Mouse (Mus musculus): Measurements from ENCODE around the gene Lingo3. TPM values are rescaled to one million over a fixed set of nuclear protein-coding genes. Genes with fewer than 3 reads are reported as not detected.

Gene Lingo3
- polyA plus RNA-seq, 1 experiment from 2014 or later, result 0.66 TPM

DNA sequence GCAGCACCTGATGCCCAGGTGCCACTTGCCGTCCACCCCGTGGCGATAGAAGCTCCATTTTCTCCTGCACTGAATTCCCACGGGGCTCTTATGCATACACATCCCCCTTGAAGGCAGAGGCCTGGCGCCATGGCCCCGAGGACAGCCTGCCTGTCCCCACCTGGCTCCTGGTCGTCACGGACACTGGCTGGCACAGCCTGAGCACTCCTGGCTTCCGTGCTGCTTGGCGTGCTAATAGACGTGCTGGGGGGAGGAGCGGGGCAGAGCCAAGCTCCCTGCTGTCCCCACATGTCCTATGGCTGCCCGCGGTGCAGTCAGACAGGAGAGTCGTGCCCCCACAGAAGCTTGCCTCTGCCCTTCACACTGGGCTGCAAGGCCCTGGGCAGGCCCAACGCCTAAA lies 20.6 kb upstream of the Lingo3 start:
- WGBS, result 91% methylated on average over 16 of the region's 16 CpGs
- peaks cover 43% of the 10 kb centered on the region for H3K36me3 ChIP-seq (ENCODE audit: insufficient read depth, low read length)
- no peak for ATAC-seq (ENCODE audit: low FRiP score, low TSS enrichment)

DNA sequence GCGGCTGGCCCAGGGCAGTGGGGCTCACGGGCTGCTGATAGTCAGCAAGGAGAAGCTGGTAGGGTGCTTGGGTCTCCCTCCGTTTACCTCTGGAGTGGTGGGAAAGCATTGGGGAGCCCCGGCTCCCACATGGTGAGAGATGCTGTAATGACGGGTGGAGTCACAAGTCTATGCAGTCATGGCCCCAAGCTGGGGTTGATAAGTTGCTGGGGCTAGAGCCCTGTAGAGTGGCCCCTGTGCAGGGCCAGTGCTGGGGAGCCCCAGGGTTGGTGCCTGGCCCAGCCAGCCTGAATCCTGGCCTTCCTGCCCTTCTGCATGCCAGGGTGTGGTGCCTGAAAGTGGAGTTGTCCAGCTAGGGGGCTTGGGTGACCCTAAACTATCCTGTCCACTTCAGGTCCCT lies 18.5 kb upstream of the Lingo3 start:
- 91% methylated on average over 5 of the region's 5 CpGs for WGBS
- Histone ChIP-seq H3K27me3 (ENCODE audit: insufficient read depth, low read length) (no peaks in the 10 kb centered on the region), H3K4me2 (replicated peaks; ENCODE audit: low read depth, low read length) (no peak overlapping the region), H3K27ac (ENCODE audit: low read length) (no peak overlapping the region), H3K9me3 (ENCODE audit: low read length) (no peaks in the 10 kb centered on the region), H3K36me3 (ENCODE audit: insufficient read depth, low read length) (peaks cover 34% of the 10 kb centered on the region), H3K4me1 (ENCODE audit: insufficient read depth, low read length) (no peaks in the 10 kb centered on the region), H3K4me3 (ENCODE audit: low read length) (no peak overlapping the region), H3K9ac (replicated peaks; ENCODE audit: low read length) (no peak overlapping the region)
- ATAC-seq (ENCODE audit: low FRiP score, low TSS enrichment), result no peak

More for the DNA sequence above, 20.6 kb upstream of the Lingo3 start:
- no peak overlapping the region for H3K4me2 ChIP-seq (replicated peaks; ENCODE audit: low read depth, low read length)
- no peaks in the 10 kb centered on the region for H3K9me3 ChIP-seq (ENCODE audit: low read length)
- H3K4me1 ChIP-seq (ENCODE audit: insufficient read depth, low read length), result no peaks in the 10 kb centered on the region
- H3K27me3 ChIP-seq (ENCODE audit: insufficient read depth, low read length), result no peaks in the 10 kb centered on the region
- no peak overlapping the region for H3K27ac ChIP-seq (ENCODE audit: low read length)
- no peak overlapping the region for H3K9ac ChIP-seq (replicated peaks; ENCODE audit: low read length)
- H3K4me3 ChIP-seq (ENCODE audit: low read length), result no peak overlapping the region

DNA sequence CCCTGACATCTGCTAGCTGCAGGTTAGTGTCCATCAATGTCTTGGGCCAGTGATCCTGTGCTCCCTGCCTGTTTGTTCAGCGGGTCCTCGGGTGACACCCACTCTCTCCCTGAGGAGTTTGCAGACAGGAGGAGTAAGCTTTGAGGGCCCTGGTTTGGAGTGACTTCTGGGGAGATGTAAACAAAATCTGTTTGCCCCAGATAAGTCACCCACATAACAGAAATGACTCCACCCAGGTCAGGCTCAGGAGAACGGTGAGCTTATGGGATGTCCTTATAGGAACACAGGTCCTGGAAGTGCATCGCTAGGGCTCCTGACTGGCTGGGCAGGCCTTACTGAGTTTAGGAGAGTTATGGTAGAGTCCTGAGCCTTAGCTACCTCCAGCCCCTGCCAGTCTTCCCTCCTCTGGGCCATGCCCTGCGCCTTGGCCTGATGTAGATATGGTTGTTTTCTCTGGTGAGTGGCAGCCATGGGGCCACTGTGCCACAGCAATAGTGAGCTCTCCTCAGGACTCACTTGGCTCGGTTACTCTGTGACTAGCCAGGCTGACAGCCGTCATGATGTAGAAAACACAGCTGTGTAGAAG lies 14.6 kb upstream of the Lingo3 start:
- no peak overlapping the region for H3K4me3 ChIP-seq (ENCODE audit: low read length)
- H3K9ac ChIP-seq (replicated peaks; ENCODE audit: low read length), result no peak overlapping the region
- 71% methylated on average over 7 of the region's 7 CpGs for WGBS
- peaks cover 10% of the 10 kb centered on the region; the same call in 1 of the 2 replicates for H3K36me3 ChIP-seq (ENCODE audit: insufficient read depth, low read length)
- no peak overlapping the region for H3K27ac ChIP-seq (ENCODE audit: low read length)
- no peaks in the 10 kb centered on the region for H3K9me3 ChIP-seq (ENCODE audit: low read length)
- peaks cover 22% of the 10 kb centered on the region for H3K4me1 ChIP-seq (ENCODE audit: insufficient read depth, low read length)
- no peaks in the 10 kb centered on the region for H3K27me3 ChIP-seq (ENCODE audit: insufficient read depth, low read length)
- ATAC-seq (ENCODE audit: low FRiP score, low TSS enrichment), result no peak
- no peak overlapping the region for H3K4me2 ChIP-seq (replicated peaks; ENCODE audit: low read depth, low read length)

DNA sequence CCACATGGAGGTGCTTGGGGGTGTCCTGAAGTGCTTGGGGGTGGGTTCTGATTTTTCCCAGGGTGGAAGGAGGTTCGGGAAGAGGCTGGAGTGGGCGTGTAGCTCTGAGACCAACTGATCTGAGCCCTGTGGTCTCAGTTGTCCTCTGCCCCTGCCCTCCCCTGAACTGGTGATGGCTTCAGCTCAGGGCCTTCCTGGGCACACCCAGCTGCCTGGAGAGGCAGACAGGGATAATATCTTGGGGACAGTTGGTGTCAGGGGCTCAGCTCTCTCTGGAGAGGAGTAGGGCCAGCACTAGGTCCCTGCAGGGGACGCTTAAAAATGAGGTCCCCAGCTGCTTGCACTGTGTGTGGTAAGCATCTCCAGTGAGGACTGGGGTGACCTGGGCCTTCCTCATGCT lies 14.0 kb upstream of the Lingo3 start:
- ATAC-seq (ENCODE audit: low FRiP score, low TSS enrichment), result no peak
- Histone ChIP-seq H3K9ac (replicated peaks; ENCODE audit: low read length) (peak overlapping the region; percentile 32; the same call in 1 of the 2 replicates), H3K4me3 (ENCODE audit: low read length) (no peak overlapping the region), H3K9me3 (ENCODE audit: low read length) (no peaks in the 10 kb centered on the region), H3K36me3 (ENCODE audit: insufficient read depth, low read length) (peaks cover 8% of the 10 kb centered on the region; the same call in 1 of the 2 replicates), H3K27ac (ENCODE audit: low read length) (no peak overlapping the region), H3K27me3 (ENCODE audit: insufficient read depth, low read length) (no peaks in the 10 kb centered on the region), H3K4me1 (ENCODE audit: insufficient read depth, low read length) (peaks cover 22% of the 10 kb centered on the region), H3K4me2 (replicated peaks; ENCODE audit: low read depth, low read length) (no peak overlapping the region)
- WGBS, result 73% methylated on average over 3 of the region's 3 CpGs

DNA sequence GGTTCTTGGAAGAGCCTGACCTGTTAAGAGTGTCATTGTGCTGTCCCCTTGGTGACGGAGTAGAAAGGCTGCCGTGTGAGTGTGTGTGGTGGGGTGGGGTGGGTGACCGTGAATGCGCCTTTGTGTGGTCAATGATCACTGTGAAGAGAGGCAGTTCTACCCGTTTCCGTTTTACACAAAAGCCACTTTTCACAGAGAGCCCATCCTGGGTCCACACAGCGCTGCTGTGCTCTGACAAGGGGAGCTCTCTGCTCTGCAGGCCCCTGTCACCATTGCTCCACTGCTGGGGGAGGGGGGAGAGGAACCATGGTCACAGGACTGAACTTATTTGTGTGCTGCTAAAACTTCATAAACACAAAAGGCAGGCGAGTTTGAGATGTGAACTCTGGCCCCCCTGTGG lies 13.5 kb upstream of the Lingo3 start:
- Histone ChIP-seq H3K36me3 (ENCODE audit: insufficient read depth, low read length) (peaks cover 9% of the 10 kb centered on the region; the same call in 1 of the 2 replicates), H3K27ac (ENCODE audit: low read length) (no peak overlapping the region), H3K27me3 (ENCODE audit: insufficient read depth, low read length) (no peaks in the 10 kb centered on the region), H3K4me3 (ENCODE audit: low read length) (no peak overlapping the region), H3K9ac (replicated peaks; ENCODE audit: low read length) (peak overlapping the region; percentile 32; the same call in 1 of the 2 replicates), H3K4me2 (replicated peaks; ENCODE audit: low read depth, low read length) (no peak overlapping the region), H3K9me3 (ENCODE audit: low read length) (no peaks in the 10 kb centered on the region), H3K4me1 (ENCODE audit: insufficient read depth, low read length) (peaks cover 22% of the 10 kb centered on the region)
- WGBS, result 67% methylated on average over 8 of the region's 8 CpGs
- ATAC-seq (ENCODE audit: low FRiP score, low TSS enrichment), result no peak

DNA sequence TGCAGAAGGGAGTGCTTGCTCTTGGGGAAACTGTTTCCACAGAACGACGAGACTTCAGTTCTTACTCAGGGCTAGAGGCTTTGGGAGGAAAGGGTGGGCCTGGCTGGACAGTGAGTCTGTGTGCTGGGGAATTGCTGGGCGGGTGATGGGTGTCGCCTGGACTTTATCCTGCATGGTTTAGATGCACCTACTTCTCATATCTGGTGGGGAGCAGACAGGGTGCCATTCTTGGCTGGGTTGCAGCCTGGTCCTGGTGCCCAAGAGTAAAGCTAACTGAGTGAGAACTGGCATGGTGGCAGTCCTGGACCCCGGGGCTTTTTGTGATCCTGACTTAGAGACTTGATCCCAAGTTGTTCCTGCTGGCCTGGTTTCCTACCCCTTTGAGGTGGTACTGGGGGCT lies 13.1 kb upstream of the Lingo3 start:
- no peak overlapping the region for H3K4me3 ChIP-seq (ENCODE audit: low read length)
- H3K27me3 ChIP-seq (ENCODE audit: insufficient read depth, low read length), result no peaks in the 10 kb centered on the region
- WGBS, result 83% methylated on average over 5 of the region's 5 CpGs
- peaks cover 13% of the 10 kb centered on the region; the same call in 1 of the 2 replicates for H3K36me3 ChIP-seq (ENCODE audit: insufficient read depth, low read length)
- no peaks in the 10 kb centered on the region for H3K9me3 ChIP-seq (ENCODE audit: low read length)
- H3K27ac ChIP-seq (ENCODE audit: low read length), result no peak overlapping the region
- no peak for ATAC-seq (ENCODE audit: low FRiP score, low TSS enrichment)
- H3K9ac ChIP-seq (replicated peaks; ENCODE audit: low read length), result no peak overlapping the region; the same call in 1 of the 2 replicates
- H3K4me2 ChIP-seq (replicated peaks; ENCODE audit: low read depth, low read length), result no peak overlapping the region
- H3K4me1 ChIP-seq (ENCODE audit: insufficient read depth, low read length), result peaks cover 22% of the 10 kb centered on the region

DNA sequence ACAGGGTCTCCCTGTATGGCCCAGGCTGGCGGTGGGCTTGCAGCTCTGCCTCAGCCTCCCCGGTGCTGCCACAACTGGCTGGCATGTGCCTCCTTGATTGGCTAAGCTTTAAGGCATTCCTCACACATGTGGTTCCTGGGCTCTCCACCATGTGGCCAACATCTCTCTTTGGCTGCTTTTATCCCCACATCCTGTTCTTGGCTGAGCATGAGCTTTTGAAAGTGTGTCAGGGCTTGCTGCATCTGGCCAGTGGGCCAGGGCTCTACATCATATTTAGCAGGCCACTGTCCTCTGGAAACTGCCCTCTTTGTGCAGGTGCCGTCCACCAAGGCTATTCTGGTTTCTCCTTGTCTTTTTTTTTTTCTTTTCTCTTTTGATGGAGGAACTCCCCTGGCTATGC lies 12.4 kb upstream of the Lingo3 start:
- H3K4me1 ChIP-seq (ENCODE audit: insufficient read depth, low read length), result peaks cover 22% of the 10 kb centered on the region
- no peak overlapping the region; the same call in 1 of the 2 replicates for H3K4me3 ChIP-seq (ENCODE audit: low read length)
- H3K9ac ChIP-seq (replicated peaks; ENCODE audit: low read length), result peak overlapping the region; percentile 94; the same call in 1 of the 2 replicates
- no peak overlapping the region for H3K27ac ChIP-seq (ENCODE audit: low read length)
- WGBS, result 59% methylated on average over 3 of the region's 3 CpGs
- peak overlapping the region; percentile 99 for H3K4me2 ChIP-seq (replicated peaks; ENCODE audit: low read depth, low read length)
- H3K27me3 ChIP-seq (ENCODE audit: insufficient read depth, low read length), result no peaks in the 10 kb centered on the region
- H3K36me3 ChIP-seq (ENCODE audit: insufficient read depth, low read length), result peaks cover 17% of the 10 kb centered on the region; the same call in 1 of the 2 replicates
- no peak for ATAC-seq (ENCODE audit: low FRiP score, low TSS enrichment)
- no peaks in the 10 kb centered on the region for H3K9me3 ChIP-seq (ENCODE audit: low read length)

DNA sequence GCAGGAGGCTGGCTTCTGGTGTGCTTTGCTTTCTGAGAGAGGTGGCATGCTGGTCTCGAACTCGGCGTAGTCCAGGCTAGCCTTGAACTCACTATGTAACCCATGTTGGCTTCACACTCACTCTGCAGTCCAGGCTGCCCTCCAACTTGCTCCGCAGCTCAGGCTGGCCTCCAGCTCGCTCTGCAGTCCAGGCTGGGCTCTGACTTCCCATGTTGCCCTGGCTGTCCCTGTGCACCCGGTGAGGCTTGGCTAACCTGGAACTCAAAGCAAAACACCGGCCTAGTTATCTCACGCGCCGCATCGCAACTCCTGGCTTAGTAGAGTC lies 11.9 kb upstream of the Lingo3 start:
- Histone ChIP-seq H3K27me3 (ENCODE audit: insufficient read depth, low read length) (no peaks in the 10 kb centered on the region), H3K9me3 (ENCODE audit: low read length) (no peaks in the 10 kb centered on the region), H3K4me1 (ENCODE audit: insufficient read depth, low read length) (peaks cover 22% of the 10 kb centered on the region), H3K36me3 (ENCODE audit: insufficient read depth, low read length) (peaks cover 21% of the 10 kb centered on the region; the same call in 1 of the 2 replicates), H3K4me2 (replicated peaks; ENCODE audit: low read depth, low read length) (peak overlapping the region; percentile 99), H3K9ac (replicated peaks; ENCODE audit: low read length) (peak overlapping the region; percentile 94), H3K4me3 (ENCODE audit: low read length) (peak overlapping the region; percentile 76), H3K27ac (ENCODE audit: low read length) (no peak overlapping the region)
- ATAC-seq (ENCODE audit: low FRiP score, low TSS enrichment), result 0 out of 2 replicates have a peak, but pooled peaks have one; percentile 7
- 22% methylated on average over 11 of the region's 11 CpGs for WGBS

DNA sequence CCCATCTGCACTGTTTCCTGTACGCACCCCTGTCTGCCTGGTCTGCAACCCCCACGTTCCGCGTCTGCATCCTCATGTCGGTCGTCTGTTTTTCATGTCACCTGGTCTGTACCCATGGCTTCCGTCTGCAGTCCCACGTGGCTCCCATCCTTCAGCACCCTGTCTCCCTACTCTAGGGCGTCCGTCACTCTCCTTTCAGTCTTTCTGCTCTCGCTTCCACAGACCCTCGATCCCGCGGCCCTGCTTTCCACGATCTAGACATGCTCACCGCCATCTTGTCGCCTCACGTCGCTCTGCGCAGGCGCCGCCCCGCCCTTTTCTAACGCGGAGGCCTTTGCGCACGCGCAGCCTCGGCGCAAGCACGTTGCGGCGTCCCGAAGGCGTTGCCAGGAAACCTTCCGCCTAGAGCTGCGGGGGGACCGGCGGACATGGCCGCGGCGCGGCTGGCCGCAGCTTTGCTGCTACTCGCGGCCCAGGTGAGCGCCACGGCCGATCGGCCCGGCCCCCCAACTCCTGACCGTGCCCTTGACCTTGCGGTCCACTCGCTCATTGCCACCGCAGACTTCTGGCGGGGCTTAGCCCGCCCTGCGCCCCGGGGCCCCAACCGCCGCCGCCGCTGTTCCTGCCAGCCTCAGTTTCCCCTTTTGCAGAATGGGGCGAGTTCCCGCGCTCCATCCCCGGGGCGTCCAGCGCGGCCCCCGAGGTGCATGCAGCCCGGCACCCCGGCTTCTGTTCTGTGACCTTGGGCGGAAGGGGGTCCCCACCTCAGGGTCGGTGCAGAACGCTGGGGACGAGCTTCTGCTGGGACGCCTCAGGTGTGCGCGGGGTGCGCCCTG lies 11.3 kb upstream of the Lingo3 start, which contains the start of the genes Lsm7 and Sppl2b:
Gene Lsm7, minus strand, starts transcription at position 297 of the 836 bp plus-strand sequence.
Gene Sppl2b, plus strand, starts transcription at position 363 of the 836 bp plus-strand sequence.
- H3K27ac ChIP-seq (ENCODE audit: low read length), result peak within 1 kb of the TSS; percentile 34; the same call in 1 of the 2 replicates
- H3K4me3 ChIP-seq (ENCODE audit: low read length), result peak within 1 kb of the TSS; percentile 76
- under 1% methylated on average over 81 of the region's 81 CpGs for WGBS
- H3K27me3 ChIP-seq (ENCODE audit: insufficient read depth, low read length), result no peaks in the 10 kb centered on the region
- ATAC-seq (ENCODE audit: low FRiP score, low TSS enrichment), result peak; percentile 84
- peaks cover 22% of the 10 kb centered on the region for H3K4me1 ChIP-seq (ENCODE audit: insufficient read depth, low read length)
- H3K9me3 ChIP-seq (ENCODE audit: low read length), result no peaks in the 10 kb centered on the region
- H3K4me2 ChIP-seq (replicated peaks; ENCODE audit: low read depth, low read length), result peak within 1 kb of the TSS; percentile 99
- peak within 1 kb of the TSS; percentile 94 for H3K9ac ChIP-seq (replicated peaks; ENCODE audit: low read length)
- H3K36me3 ChIP-seq (ENCODE audit: insufficient read depth, low read length), result peaks cover 21% of the 10 kb centered on the region; the same call in 1 of the 2 replicates
